Mouse (Mus musculus): ENCODE results near the gene Mecom. TPM values are rescaled to one million over a fixed set of nuclear protein-coding genes. Genes with fewer than 3 reads are reported as not detected.

The Mecom gene
- total and polyA plus RNA-seq, 3 experiments, result not detected

DNA sequence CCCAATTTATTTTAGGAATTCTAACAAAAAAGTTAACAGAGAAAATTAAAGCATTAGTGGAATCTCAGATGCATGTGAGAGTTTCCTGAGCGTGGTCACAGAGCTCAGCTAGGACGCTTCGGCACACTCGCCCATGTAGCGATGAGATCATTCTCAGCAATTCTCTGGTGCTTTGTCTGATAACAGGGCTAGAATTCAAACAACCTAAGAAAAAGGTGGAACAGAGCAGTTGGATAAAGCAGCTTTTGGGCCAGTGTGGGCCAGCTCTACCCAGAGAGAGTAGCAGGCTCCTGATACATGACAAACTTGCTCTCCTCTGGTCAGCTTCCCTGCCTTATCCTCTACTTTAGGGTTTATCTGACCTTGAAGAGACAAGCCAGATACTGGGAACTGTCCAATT, 402.8 kb downstream of the Mecom start:
- in situ Hi-C loops (cut with MboI; ENCODE audit: low pct_ligation_motif_present, low pct_unique_long_range_greater_than_20kb, low sequenced_read_pairs), result no loop called here
- TF ChIP-seq JUN (IDR thresholded peaks at IDR 0.05; ENCODE audit: insufficient read depth, low read depth, low read length), result no peak
- TF ChIP-seq E2F4 (IDR thresholded peaks at IDR 0.05; ENCODE audit: insufficient replicate concordance, low read depth, low read length), result no peak
- no peak for TF ChIP-seq CHD1 (IDR thresholded peaks at IDR 0.05; ENCODE audit: low read depth, low read length)
- TF ChIP-seq GABPA (IDR thresholded peaks at IDR 0.05; ENCODE audit: insufficient replicate concordance, low read depth, low read length), result no peak
- no peak for TF ChIP-seq SMC3 (IDR thresholded peaks at IDR 0.05; ENCODE audit: low read depth, low read length)
- TF ChIP-seq TCF12 (IDR thresholded peaks at IDR 0.05; ENCODE audit: low read depth, low read length), result no peak
- TF ChIP-seq IRF4 (IDR thresholded peaks at IDR 0.05; ENCODE audit: low read depth, low read length), result no peak
- no peak for TF ChIP-seq NRF1 (IDR thresholded peaks at IDR 0.05; ENCODE audit: low read depth, low read length)
- TF ChIP-seq ZMIZ1 (IDR thresholded peaks at IDR 0.05; ENCODE audit: low read depth, low read length), result no peak
- TF ChIP-seq CHD2 (IDR thresholded peaks at IDR 0.05; ENCODE audit: low read length), result no peak
- no peak for TF ChIP-seq USF1 (IDR thresholded peaks at IDR 0.05; ENCODE audit: low read depth, low read length)
- no peak for TF ChIP-seq POLR2AphosphoS2 (IDR thresholded peaks at IDR 0.05; ENCODE audit: low read depth, low read length)
- no peak for TF ChIP-seq KAT2A (IDR thresholded peaks at IDR 0.05; ENCODE audit: insufficient replicate concordance, low read length)
- no peak for TF ChIP-seq HCFC1 (IDR thresholded peaks at IDR 0.05; ENCODE audit: low read depth, low read length)
- TF ChIP-seq MXI1 (IDR thresholded peaks at IDR 0.05; ENCODE audit: low read depth, low read length), result no peak
- TF ChIP-seq SIN3A (IDR thresholded peaks at IDR 0.05; ENCODE audit: low read length), result no peak
- Histone ChIP-seq H3K36me3 (replicated peaks in 1 of 2; ENCODE audit: control insufficient read depth in 1 of 2, insufficient read depth in 1 of 2, low read length in 1 of 2) (no peaks in the 10 kb centered on the region), H3K4me2 (ENCODE audit: insufficient read depth, low read depth, poor library complexity, severe bottlenecking) (no peak overlapping the region), H3K27ac (ENCODE audit: insufficient read depth, low read depth) (no peak overlapping the region), H3K4me1 (ENCODE audit: control insufficient read depth in 1 of 2, insufficient read depth in 2 of 2) (no peaks in the 10 kb centered on the region), H3K4me3 (replicated peaks in 1 of 3; ENCODE audit: low read depth in 2 of 3, low read length in 2 of 3, poor library complexity in 1 of 3) (no peak overlapping the region), H3K9me3 (replicated peaks; ENCODE audit: low read length) (no peaks in the 10 kb centered on the region), H3K79me2 (replicated peaks; ENCODE audit: control insufficient read depth, extremely low read depth, insufficient read depth, poor library complexity, severe bottlenecking) (no peaks in the 10 kb centered on the region), H3K27me3 (replicated peaks) (no peaks in the 10 kb centered on the region), H3K9ac (ENCODE audit: insufficient read depth, low read depth) (no peak overlapping the region)
- no peak for DNase-seq (ENCODE audit: extremely low read depth)
- dilution Hi-C loops (cut with MboI; ENCODE audit: extremely low pct_ligation_motif_present, extremely low pct_unique_long_range_greater_than_20kb, low sequenced_read_pairs), result no loop called here

DNA sequence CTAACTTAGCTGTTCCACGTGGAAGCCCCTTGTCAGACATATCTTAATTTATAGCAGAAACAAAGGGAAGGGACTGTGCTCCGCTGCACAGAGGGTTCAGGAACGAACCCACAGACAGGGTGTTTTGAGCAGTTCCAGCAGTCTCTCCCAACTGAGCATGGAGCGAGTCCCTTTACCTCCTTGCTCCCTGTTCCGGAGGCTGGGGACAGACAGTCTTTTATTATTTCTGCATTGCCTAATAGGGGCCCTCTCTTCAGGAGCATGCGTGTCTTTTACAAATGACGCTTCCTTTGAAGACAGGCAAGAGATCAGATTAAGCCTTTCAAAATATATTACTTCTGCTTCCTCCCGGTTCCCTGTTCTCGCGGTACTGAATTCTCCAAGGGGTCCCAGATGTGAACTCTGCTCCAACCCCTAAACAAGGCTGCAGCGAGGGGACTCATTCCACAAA, 403.8 kb downstream of the Mecom start:
- dilution Hi-C loops (cut with MboI; ENCODE audit: extremely low pct_ligation_motif_present, extremely low pct_unique_long_range_greater_than_20kb, low sequenced_read_pairs), result no loop called here
- no peaks in the 10 kb centered on the region for H3K79me2 ChIP-seq (replicated peaks; ENCODE audit: control insufficient read depth, extremely low read depth, insufficient read depth, poor library complexity, severe bottlenecking)
- no peak overlapping the region for H3K4me2 ChIP-seq (ENCODE audit: insufficient read depth, low read depth, poor library complexity, severe bottlenecking)
- H3K4me3 ChIP-seq (replicated peaks in 1 of 3; ENCODE audit: low read depth in 2 of 3, low read length in 2 of 3, poor library complexity in 1 of 3), result no peak overlapping the region
- in situ Hi-C loops (cut with MboI; ENCODE audit: low pct_ligation_motif_present, low pct_unique_long_range_greater_than_20kb, low sequenced_read_pairs), result no loop called here
- no peaks in the 10 kb centered on the region for H3K36me3 ChIP-seq (replicated peaks in 1 of 2; ENCODE audit: control insufficient read depth in 1 of 2, insufficient read depth in 1 of 2, low read length in 1 of 2)
- no peaks in the 10 kb centered on the region for H3K27me3 ChIP-seq (replicated peaks)
- H3K4me1 ChIP-seq (ENCODE audit: control insufficient read depth in 1 of 2, insufficient read depth in 2 of 2), result no peaks in the 10 kb centered on the region
- DNase-seq (ENCODE audit: extremely low read depth), result no peak
- no peak overlapping the region for H3K9ac ChIP-seq (ENCODE audit: insufficient read depth, low read depth)
- no peak for TF ChIP-seq SMC3 (IDR thresholded peaks at IDR 0.05; ENCODE audit: low read depth, low read length)
- no peak overlapping the region for H3K27ac ChIP-seq (ENCODE audit: insufficient read depth, low read depth)
- H3K9me3 ChIP-seq (replicated peaks; ENCODE audit: low read length), result no peaks in the 10 kb centered on the region

Measured in CH12.LX (cell line).